Mouse (Mus musculus): ENCODE measurements at regions not wholly inside any gene's neighbourhood (a gene's known extent, or its start where the extent isn't known, plus 50 kb on each side); places are given as distances from the start of the nearest gene placed in this dataset.

DNA sequence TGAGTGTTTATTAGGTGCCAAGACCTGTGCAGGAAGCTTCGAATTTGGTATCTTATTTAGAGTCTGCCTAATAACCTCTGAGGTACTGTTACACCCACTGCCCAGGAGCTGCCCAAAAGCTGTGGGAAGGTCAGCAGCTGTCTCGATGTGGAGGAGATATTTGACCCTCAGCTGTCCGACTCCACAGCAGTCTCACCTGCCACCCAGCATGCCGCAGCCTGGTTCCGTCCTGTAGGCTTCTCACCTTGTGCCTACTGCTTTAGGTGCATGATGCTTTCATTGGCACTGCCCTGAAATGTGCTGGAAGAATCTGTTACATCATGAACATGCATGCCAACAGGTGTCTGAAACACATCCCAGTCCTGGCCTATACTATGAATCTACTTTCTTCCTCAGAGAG is 444.9 kb upstream of the Gm765 start:
- no peak for ATAC-seq (replicated peaks; ENCODE audit: insufficient number of reproducible peaks, low FRiP score, low TSS enrichment)
- H3K36me3 ChIP-seq (ENCODE audit: control insufficient read depth, insufficient read depth, low read length) = no peaks in the 10 kb centered on the region
- no peak overlapping the region for H3K27ac ChIP-seq (ENCODE audit: low read depth, low read length)
- H3K9me3 ChIP-seq (replicated peaks; ENCODE audit: control insufficient read depth, low read length) = no peaks in the 10 kb centered on the region
- H3K4me3 ChIP-seq (ENCODE audit: low read depth, low read length) = no peak overlapping the region
- H3K27me3 ChIP-seq (ENCODE audit: control insufficient read depth, insufficient read depth, low read length) = no peaks in the 10 kb centered on the region
- no peak overlapping the region for H3K4me2 ChIP-seq
- no peaks in the 10 kb centered on the region for H3K4me1 ChIP-seq (ENCODE audit: control insufficient read depth, insufficient read depth, low read length)
- WGBS (ENCODE audit: insufficient replicate concordance) = 70% methylated on average over 5 of the region's 5 CpGs
- no peak overlapping the region for H3K9ac ChIP-seq (ENCODE audit: low read depth, low read length)

DNA sequence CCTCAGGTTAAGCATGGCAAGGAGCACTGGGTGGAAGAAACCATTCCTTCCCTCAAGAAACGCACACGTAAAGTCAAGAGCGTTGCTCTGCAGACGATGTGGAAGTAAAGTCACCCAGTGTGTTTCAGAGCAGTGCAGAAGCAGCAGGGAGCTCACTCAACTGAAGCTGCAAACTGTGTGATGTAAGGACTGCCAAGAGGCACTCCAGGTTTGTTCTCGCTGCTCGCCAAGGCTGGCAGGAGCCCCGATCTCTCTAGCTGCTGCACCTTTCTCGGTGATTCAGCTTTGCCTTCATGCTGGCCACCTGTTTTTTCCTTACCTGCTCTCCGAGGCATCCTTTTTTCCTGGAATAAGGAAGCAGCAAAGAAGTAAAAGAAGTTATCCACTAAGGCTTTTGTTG is 439.5 kb upstream of the Gm765 start:
- Histone ChIP-seq H3K9ac (ENCODE audit: low read depth, low read length) (no peak overlapping the region), H3K4me2 (no peak overlapping the region), H3K9me3 (replicated peaks; ENCODE audit: control insufficient read depth, low read length) (no peaks in the 10 kb centered on the region), H3K4me1 (ENCODE audit: control insufficient read depth, insufficient read depth, low read length) (no peaks in the 10 kb centered on the region), H3K27me3 (ENCODE audit: control insufficient read depth, insufficient read depth, low read length) (no peaks in the 10 kb centered on the region), H3K4me3 (ENCODE audit: low read depth, low read length) (no peak overlapping the region), H3K27ac (ENCODE audit: low read depth, low read length) (no peak overlapping the region), H3K36me3 (ENCODE audit: control insufficient read depth, insufficient read depth, low read length) (no peaks in the 10 kb centered on the region)
- WGBS (ENCODE audit: insufficient replicate concordance) = 86% methylated on average over 9 of the region's 9 CpGs
- no peak for ATAC-seq (replicated peaks; ENCODE audit: insufficient number of reproducible peaks, low FRiP score, low TSS enrichment)

DNA sequence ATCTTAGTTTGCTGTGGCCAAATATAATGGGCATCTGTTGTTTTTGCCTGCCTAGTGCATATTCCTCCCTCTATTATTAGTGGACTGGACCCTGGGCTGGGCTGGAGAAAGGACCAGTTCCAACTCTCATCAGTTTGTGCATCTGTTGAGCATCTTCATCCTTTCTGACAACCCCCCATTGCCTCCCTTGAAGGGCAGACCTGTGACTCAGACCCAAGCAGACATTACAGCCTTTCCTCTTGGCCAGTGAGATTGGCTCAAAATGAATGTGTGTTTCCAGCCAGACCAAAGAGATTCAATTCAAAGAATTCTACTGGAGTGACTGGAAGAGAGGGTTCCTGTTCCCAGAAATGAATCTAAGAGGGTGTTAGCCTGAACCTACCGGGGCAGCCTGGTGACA is 433.2 kb upstream of the Gm765 start:
- WGBS (ENCODE audit: insufficient replicate concordance) = 68% methylated on average over 1 of the region's 1 CpGs
- no peak overlapping the region for H3K4me2 ChIP-seq
- no peaks in the 10 kb centered on the region for H3K9me3 ChIP-seq (replicated peaks; ENCODE audit: control insufficient read depth, low read length)
- no peaks in the 10 kb centered on the region for H3K27me3 ChIP-seq (ENCODE audit: control insufficient read depth, insufficient read depth, low read length)
- no peaks in the 10 kb centered on the region for H3K4me1 ChIP-seq (ENCODE audit: control insufficient read depth, insufficient read depth, low read length)
- H3K36me3 ChIP-seq (ENCODE audit: control insufficient read depth, insufficient read depth, low read length) = no peaks in the 10 kb centered on the region
- H3K27ac ChIP-seq (ENCODE audit: low read depth, low read length) = no peak overlapping the region
- no peak for ATAC-seq (replicated peaks; ENCODE audit: insufficient number of reproducible peaks, low FRiP score, low TSS enrichment)
- no peak overlapping the region for H3K4me3 ChIP-seq (ENCODE audit: low read depth, low read length)
- H3K9ac ChIP-seq (ENCODE audit: low read depth, low read length) = no peak overlapping the region

DNA sequence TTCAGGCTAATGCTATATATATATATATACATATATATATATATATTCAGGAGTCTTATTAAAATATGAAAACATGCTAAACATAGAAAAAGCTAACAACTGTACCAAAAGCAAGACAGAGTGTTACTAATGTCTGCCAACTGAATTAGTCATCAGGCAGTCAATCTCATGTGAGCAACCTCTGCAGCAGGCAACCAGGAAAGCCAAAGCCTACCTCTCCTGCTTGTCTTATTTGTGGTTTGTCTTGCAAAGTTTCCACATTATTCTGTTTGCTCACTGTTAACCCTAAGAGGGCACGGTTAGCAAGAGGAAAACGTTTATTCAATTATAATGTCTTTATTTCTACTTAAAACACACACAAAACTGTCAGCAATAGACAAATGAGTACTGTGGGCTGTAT is 427.4 kb upstream of the Gm765 start:
- H3K4me2 ChIP-seq = no peak overlapping the region
- H3K9ac ChIP-seq (ENCODE audit: low read depth, low read length) = no peak overlapping the region
- no peaks in the 10 kb centered on the region for H3K36me3 ChIP-seq (ENCODE audit: control insufficient read depth, insufficient read depth, low read length)
- H3K4me3 ChIP-seq (ENCODE audit: low read depth, low read length) = no peak overlapping the region
- 55% methylated on average over 2 of the region's 2 CpGs for WGBS (ENCODE audit: insufficient replicate concordance)
- H3K27ac ChIP-seq (ENCODE audit: low read depth, low read length) = no peak overlapping the region
- H3K27me3 ChIP-seq (ENCODE audit: control insufficient read depth, insufficient read depth, low read length) = no peaks in the 10 kb centered on the region
- H3K4me1 ChIP-seq (ENCODE audit: control insufficient read depth, insufficient read depth, low read length) = no peaks in the 10 kb centered on the region
- no peaks in the 10 kb centered on the region for H3K9me3 ChIP-seq (replicated peaks; ENCODE audit: control insufficient read depth, low read length)
- no peak for ATAC-seq (replicated peaks; ENCODE audit: insufficient number of reproducible peaks, low FRiP score, low TSS enrichment)

DNA sequence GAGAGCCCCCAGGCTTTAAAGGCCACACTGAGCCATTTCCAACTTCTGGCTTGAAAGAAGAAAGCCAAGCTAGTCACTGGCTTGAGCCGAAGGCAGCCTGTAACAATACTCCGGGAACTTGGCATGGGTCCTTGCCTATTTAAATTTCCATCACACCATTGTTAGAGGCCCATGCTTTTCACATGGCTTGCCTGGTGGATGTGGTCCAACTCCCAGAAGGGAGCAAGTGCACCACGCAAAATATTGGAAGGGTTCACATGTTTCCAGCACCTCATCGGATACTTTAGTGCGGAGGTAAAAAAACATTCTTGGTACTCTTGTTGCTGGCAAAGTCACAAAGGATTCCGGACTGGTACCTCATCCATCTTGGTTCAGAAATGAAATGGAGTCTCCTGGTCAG is 426.8 kb upstream of the Gm765 start:
- WGBS (ENCODE audit: insufficient replicate concordance) = 89% methylated on average over 6 of the region's 6 CpGs
- Histone ChIP-seq H3K9ac (ENCODE audit: low read depth, low read length) (no peak overlapping the region), H3K4me3 (ENCODE audit: low read depth, low read length) (no peak overlapping the region), H3K27ac (ENCODE audit: low read depth, low read length) (no peak overlapping the region), H3K4me2 (no peak overlapping the region), H3K4me1 (ENCODE audit: control insufficient read depth, insufficient read depth, low read length) (no peaks in the 10 kb centered on the region), H3K27me3 (ENCODE audit: control insufficient read depth, insufficient read depth, low read length) (no peaks in the 10 kb centered on the region), H3K36me3 (ENCODE audit: control insufficient read depth, insufficient read depth, low read length) (no peaks in the 10 kb centered on the region), H3K9me3 (replicated peaks; ENCODE audit: control insufficient read depth, low read length) (no peaks in the 10 kb centered on the region)
- ATAC-seq (replicated peaks; ENCODE audit: insufficient number of reproducible peaks, low FRiP score, low TSS enrichment) = no peak

DNA sequence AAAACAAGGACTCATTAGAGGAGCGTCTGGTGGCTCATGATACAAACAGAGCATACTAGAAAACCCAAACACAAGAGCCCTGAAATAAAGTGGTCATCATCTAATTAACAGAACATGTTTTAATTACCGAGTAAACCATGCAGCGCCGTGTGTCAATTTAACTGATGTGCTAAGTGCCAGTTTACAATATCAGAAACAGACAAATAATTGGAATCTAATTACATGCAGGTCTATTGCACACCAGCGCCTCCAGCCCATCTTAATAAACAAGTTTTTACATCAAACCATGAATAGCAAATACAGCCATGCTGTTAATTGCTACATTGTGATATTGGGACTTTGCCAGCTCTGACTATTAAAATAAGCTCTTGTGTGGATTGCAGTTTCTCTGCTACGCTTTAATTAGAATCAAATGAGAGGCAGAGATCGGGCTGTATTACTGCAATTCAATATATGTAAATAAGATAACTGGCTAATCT is 425.3 kb upstream of the Gm765 start:
- Histone ChIP-seq H3K4me2 (no peak overlapping the region), H3K4me3 (ENCODE audit: low read depth, low read length) (no peak overlapping the region), H3K9ac (ENCODE audit: low read depth, low read length) (no peak overlapping the region), H3K9me3 (replicated peaks; ENCODE audit: control insufficient read depth, low read length) (no peaks in the 10 kb centered on the region), H3K4me1 (ENCODE audit: control insufficient read depth, insufficient read depth, low read length) (no peaks in the 10 kb centered on the region), H3K27me3 (ENCODE audit: control insufficient read depth, insufficient read depth, low read length) (no peaks in the 10 kb centered on the region), H3K27ac (ENCODE audit: low read depth, low read length) (no peak overlapping the region), H3K36me3 (ENCODE audit: control insufficient read depth, insufficient read depth, low read length) (no peaks in the 10 kb centered on the region)
- no peak for ATAC-seq (replicated peaks; ENCODE audit: insufficient number of reproducible peaks, low FRiP score, low TSS enrichment)
- WGBS (ENCODE audit: insufficient replicate concordance) = 80% methylated on average over 7 of the region's 7 CpGs

DNA sequence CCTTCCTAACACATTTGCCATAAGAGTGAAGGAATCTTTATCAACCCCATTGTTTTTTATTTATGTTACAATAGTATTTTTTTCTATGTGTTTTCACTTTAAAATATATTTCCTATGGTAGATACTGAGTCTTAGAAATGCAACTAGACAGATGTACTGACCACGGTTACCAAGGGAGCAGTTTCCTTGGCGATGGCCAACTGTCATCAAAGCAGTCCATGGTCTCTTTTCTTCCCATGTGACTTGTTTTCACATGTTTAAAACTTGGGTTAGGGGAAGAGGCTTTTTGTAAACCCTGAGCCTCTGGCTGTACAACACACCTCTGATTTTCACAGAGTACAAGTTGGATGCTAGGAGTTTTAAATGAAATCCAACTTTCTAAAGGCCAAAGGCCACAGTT is 411.9 kb upstream of the Gm765 start:
- no peak for ATAC-seq (replicated peaks; ENCODE audit: insufficient number of reproducible peaks, low FRiP score, low TSS enrichment)
- no peak overlapping the region for H3K4me2 ChIP-seq
- no peaks in the 10 kb centered on the region for H3K36me3 ChIP-seq (ENCODE audit: control insufficient read depth, insufficient read depth, low read length)
- no peaks in the 10 kb centered on the region for H3K9me3 ChIP-seq (replicated peaks; ENCODE audit: control insufficient read depth, low read length)
- H3K27me3 ChIP-seq (ENCODE audit: control insufficient read depth, insufficient read depth, low read length) = no peaks in the 10 kb centered on the region
- no peaks in the 10 kb centered on the region for H3K4me1 ChIP-seq (ENCODE audit: control insufficient read depth, insufficient read depth, low read length)
- H3K4me3 ChIP-seq (ENCODE audit: low read depth, low read length) = no peak overlapping the region
- H3K27ac ChIP-seq (ENCODE audit: low read depth, low read length) = no peak overlapping the region
- 83% methylated on average over 2 of the region's 2 CpGs for WGBS (ENCODE audit: insufficient replicate concordance)
- no peak overlapping the region for H3K9ac ChIP-seq (ENCODE audit: low read depth, low read length)

DNA sequence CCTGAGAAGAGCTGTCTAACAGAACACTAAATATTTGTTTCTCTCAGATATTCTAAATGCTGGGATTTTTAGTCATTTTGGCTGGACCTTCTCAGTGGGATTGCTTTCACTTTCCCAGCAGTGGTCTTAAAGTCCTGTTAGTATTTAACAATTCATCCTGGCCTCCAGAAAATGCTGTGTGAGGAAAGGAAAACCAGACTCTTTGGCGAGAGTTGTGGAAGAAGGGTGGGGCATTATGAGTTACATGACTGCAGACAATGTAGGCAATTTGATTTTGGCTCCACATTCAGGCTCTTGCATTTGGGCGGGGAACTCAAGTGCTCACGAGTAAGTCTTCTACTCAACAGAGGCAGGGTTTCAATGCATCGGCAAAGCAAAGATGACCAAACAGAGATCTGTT is 406.1 kb upstream of the Gm765 start:
- H3K9ac ChIP-seq (ENCODE audit: low read depth, low read length) = no peak overlapping the region
- no peak overlapping the region for H3K4me3 ChIP-seq (ENCODE audit: low read depth, low read length)
- H3K36me3 ChIP-seq (ENCODE audit: control insufficient read depth, insufficient read depth, low read length) = no peaks in the 10 kb centered on the region
- no peaks in the 10 kb centered on the region for H3K4me1 ChIP-seq (ENCODE audit: control insufficient read depth, insufficient read depth, low read length)
- ATAC-seq (replicated peaks; ENCODE audit: insufficient number of reproducible peaks, low FRiP score, low TSS enrichment) = no peak
- no peaks in the 10 kb centered on the region for H3K27me3 ChIP-seq (ENCODE audit: control insufficient read depth, insufficient read depth, low read length)
- WGBS (ENCODE audit: insufficient replicate concordance) = 76% methylated on average over 4 of the region's 4 CpGs
- H3K9me3 ChIP-seq (replicated peaks; ENCODE audit: control insufficient read depth, low read length) = no peaks in the 10 kb centered on the region
- no peak overlapping the region for H3K27ac ChIP-seq (ENCODE audit: low read depth, low read length)
- no peak overlapping the region for H3K4me2 ChIP-seq

DNA sequence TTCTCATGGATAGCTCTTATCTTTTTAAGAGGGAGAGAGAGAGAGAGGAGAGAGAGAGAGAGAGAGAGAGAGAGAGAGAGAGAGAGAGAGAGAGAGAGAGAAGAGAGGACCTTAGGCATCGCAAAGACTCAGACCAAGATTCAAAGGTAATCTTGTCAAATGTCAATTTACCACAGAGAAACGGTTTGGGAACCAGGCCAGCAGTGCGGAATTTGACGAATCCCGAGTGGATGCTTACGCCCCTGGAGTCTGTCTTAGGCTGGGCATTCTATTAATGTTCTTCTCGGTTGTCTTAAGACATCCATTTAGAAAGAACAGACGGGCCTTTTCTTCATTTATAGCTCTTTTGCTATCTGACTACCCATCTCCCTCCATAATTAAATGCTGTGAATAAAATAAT is 404.4 kb upstream of the Gm765 start:
- no peak for ATAC-seq (replicated peaks; ENCODE audit: insufficient number of reproducible peaks, low FRiP score, low TSS enrichment)
- H3K4me2 ChIP-seq = no peak overlapping the region
- WGBS (ENCODE audit: insufficient replicate concordance) = 51% methylated on average over 8 of the region's 8 CpGs

More for the DNA sequence above, 404.4 kb upstream of the Gm765 start:
- no peaks in the 10 kb centered on the region for H3K4me1 ChIP-seq (ENCODE audit: control insufficient read depth, insufficient read depth, low read length)
- no peaks in the 10 kb centered on the region for H3K9me3 ChIP-seq (replicated peaks; ENCODE audit: control insufficient read depth, low read length)
- H3K36me3 ChIP-seq (ENCODE audit: control insufficient read depth, insufficient read depth, low read length) = no peaks in the 10 kb centered on the region
- no peak overlapping the region for H3K9ac ChIP-seq (ENCODE audit: low read depth, low read length)
- H3K4me3 ChIP-seq (ENCODE audit: low read depth, low read length) = no peak overlapping the region
- H3K27ac ChIP-seq (ENCODE audit: low read depth, low read length) = no peak overlapping the region
- no peaks in the 10 kb centered on the region for H3K27me3 ChIP-seq (ENCODE audit: control insufficient read depth, insufficient read depth, low read length)

All from heart, embryonic 11.5 days (tissue).